Mouse (Mus musculus) heart, adult 2 months (tissue): ENCODE data around the gene Sema3d.

Experiments
- CTCF ChIP-seq: fragments of 200-600 bp; IDR thresholded peaks from 2 replicates; pipeline ENCODE4 v1.8.1; 2022; ENCODE audit warnings: antibody characterized with exemption, mild to moderate bottlenecking, moderate library complexity
- EP300 ChIP-seq: fragments of 200-500 bp; IDR thresholded peaks from 2 replicates; pipeline ENCODE4 v1.6.1; 2011; ENCODE audit warnings: low read depth, low read length, control low read depth; ENCODE audit not compliant: insufficient read depth
- POLR2A ChIP-seq: fragments of 200-500 bp; IDR thresholded peaks from 2 replicates; pipeline ENCODE4 v1.6.1; 2011; ENCODE audit warnings: mild to moderate bottlenecking, low read depth, low read length, control low read depth; ENCODE audit not compliant: insufficient read depth

DNA sequence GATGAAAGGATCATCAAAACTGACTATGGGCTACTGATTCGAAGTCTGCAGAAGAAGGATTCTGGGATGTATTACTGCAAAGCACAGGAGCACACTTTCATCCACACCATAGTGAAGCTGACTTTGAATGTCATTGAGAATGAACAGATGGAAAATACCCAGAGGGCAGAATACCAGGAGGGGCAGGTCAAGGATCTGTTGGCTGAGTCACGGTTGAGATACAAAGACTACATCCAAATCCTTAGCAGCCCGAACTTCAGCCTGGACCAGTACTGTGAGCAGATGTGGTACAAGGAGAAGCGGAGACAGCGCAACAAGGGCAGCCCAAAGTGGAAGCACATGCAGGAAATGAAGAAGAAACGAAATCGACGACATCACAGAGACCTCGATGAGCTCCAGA is 201.7 kb downstream of the Sema3d start:
- TF ChIP-seq POLR2A (no peak), CTCF (no peak), EP300 (no peak)
